Mouse (Mus musculus): ENCODE results near the gene Dync2li1. TPM values are rescaled to one million over a fixed set of nuclear protein-coding genes. Genes with fewer than 3 reads are reported as not detected.

Dync2li1 gene
- polyA plus RNA-seq (2015; fragmentation: Illumina TruSeq; extraction: RNeasy Lipid Tissue Mini Kit (QIAGEN cat#74804); ENCODE audit: low read depth, low replicate concordance), result 38.6 TPM

DNA sequence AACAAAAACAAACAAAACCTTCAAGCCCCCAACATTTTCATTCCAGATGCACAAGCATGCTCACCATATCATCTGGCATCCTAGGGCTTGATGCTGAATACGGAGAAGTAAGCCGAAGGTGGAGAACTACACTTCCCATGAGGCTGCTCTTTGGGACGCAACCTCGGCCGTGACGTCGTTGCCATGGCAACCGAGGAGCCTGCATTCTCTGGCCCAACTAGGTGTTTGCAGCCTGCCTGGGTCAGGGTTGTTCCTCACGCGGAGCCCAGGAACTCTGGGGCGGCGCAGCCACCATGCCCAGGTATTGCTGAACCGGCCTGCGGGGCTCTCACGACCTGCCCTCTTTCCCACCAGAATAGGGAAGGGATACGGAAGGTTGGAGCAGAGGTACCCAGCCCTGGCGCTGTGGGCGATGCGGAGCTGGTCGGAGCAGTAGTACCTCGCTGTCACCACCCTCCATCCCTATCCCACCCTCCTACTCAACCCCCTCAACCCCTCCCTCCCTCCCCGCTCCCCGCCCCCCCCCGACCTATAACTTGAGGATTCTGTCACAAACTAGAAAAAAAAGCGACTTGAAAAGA lies at the start of gene Dync2li1:
Gene Dync2li1 (plus strand): TSS at position 221 of the 581 bp plus-strand sequence.

DNA sequence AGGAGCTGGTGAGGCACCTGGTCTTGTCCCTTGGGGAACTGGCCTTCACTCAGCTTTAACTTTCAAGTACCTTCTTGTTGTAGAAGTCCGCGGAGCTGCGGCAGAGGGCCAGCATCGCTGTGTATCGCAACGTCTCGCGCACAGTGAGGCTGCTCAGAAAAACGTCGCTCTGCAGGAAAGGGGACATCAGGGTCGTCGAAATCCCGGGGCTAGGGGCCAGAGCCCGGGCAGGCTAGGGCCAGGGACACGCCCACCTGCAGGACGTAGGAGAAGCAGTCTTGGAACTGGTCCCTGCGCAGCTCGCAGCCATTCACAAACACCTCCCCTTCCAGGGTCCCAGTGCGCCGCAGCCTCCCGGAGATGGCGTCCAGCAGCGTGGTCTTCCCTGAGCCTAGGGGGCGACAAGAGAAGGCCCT lies 49.7 kb downstream of the Dync2li1 start, which contains the start of gene Abcg8:
Gene Abcg8 (plus strand): TSS at position 352 of the 416 bp plus-strand sequence.

DNA sequence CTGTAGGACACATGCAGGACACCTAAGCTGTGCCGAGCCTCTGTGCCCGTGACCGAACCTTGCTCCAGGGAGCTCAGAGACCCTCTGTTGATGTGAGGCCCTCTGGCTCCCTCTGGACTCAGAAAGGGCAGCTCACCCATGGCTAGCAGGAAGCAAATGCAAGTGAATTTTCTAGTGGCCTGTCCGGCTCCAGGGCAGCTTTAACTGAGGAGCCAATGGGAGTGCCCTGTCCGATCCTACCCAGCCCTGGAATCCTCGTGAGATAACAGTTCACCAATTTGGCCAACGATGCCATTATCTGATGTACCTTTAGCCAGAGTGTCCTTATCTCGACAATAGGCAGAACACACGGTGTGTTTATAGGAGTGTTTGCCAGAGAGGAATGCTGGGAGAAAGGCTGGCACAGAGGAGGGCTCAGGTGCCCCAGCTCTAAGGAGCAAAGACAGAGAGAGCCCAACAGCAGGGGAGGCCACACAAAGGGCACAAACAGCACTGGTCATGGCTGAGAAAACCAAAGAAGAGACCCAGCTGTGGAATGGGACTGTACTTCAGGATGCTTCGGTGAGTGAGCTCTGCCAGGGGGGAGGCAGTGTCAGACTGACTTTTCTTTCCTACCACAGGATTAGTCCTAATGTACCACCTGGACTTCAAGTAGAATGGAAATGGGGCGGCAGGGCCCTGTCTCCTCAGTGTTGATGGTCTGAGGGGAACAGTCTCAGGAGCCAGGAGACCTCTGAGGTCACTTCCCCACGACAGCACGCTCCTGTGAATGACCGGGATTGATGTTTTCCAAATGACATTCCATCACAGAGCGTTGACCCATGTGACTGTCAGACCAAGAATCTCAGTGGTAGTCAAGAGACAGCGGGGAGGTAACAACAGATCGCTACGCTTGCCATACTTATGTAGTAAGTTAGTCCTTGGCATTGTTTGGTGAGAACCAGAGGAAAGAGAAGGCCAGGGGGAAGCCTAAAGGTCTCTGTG lies 56.7 kb downstream of the Dync2li1 start, which contains the start of gene Abcg5:
Gene Abcg5 (minus strand): TSS at position 278 of the 984 bp plus-strand sequence.

Other genes starting within 250 kb of the Dync2li1 start
- gene Thada, start 160.3 kb upstream of the Dync2li1 start, polyA plus RNA-seq (2015; fragmentation: Illumina TruSeq; extraction: RNeasy Lipid Tissue Mini Kit (QIAGEN cat#74804); ENCODE audit: low read depth, low replicate concordance), result 5.0 TPM
- 3.5 TPM for gene Plekhh2, start 114.6 kb upstream of the Dync2li1 start, polyA plus RNA-seq (2015; fragmentation: Illumina TruSeq; extraction: RNeasy Lipid Tissue Mini Kit (QIAGEN cat#74804); ENCODE audit: low read depth, low replicate concordance)
- gene Abcg8, start 49.8 kb downstream of the Dync2li1 start, polyA plus RNA-seq (2015; fragmentation: Illumina TruSeq; extraction: RNeasy Lipid Tissue Mini Kit (QIAGEN cat#74804); ENCODE audit: low read depth, low replicate concordance), result not detected
- 0.18 TPM for gene Abcg5, start 56.5 kb downstream of the Dync2li1 start, polyA plus RNA-seq (2015; fragmentation: Illumina TruSeq; extraction: RNeasy Lipid Tissue Mini Kit (QIAGEN cat#74804); ENCODE audit: low read depth, low replicate concordance)
- gene Lrpprc, start 164.3 kb downstream of the Dync2li1 start, polyA plus RNA-seq (2015; fragmentation: Illumina TruSeq; extraction: RNeasy Lipid Tissue Mini Kit (QIAGEN cat#74804); ENCODE audit: low read depth, low replicate concordance), result 34.4 TPM